Mouse (Mus musculus) cerebellum, adult 2 months (tissue): Measurements from ENCODE around the gene Nr2c2. TPM values are rescaled to one million over a fixed set of nuclear protein-coding genes. Genes with fewer than 3 reads are reported as not detected.

ENCODE experiments used
- DNase-seq, 2 experiments: peaks; one replicate each; pipeline ENCODE4 v3.0.0; 2021
- H3K27ac ChIP-seq: fragments of 200-500 bp; 2 replicates; pipeline ENCODE4 v1.5.1; 2012; ENCODE audit warnings: low read length, control low read depth, inconsistent platforms; ENCODE audit not compliant: insufficient read depth
- H3K27me3 ChIP-seq: fragments of 200-500 bp; 2 replicates; pipeline ENCODE4 v1.6.1; 2012; ENCODE audit warnings: inconsistent platforms, mild to moderate bottlenecking, low read length, moderate library complexity; ENCODE audit not compliant: control insufficient read depth, insufficient read depth
- H3K4me1 ChIP-seq: fragments of 200-500 bp; 2 replicates; pipeline ENCODE4 v1.6.1; 2011; ENCODE audit warnings: low read length; ENCODE audit not compliant: control insufficient read depth, insufficient read depth
- H3K4me3 ChIP-seq: fragments of 200-500 bp; replicated peaks from 2 replicates; pipeline ENCODE3; 2011; ENCODE audit warnings: mild to moderate bottlenecking, low read depth, low read length, control low read depth; ENCODE audit not compliant: insufficient read depth
- CTCF ChIP-seq: fragments of 200-500 bp; IDR thresholded peaks from 2 replicates; pipeline ENCODE4 v1.5.1; 2011; ENCODE audit warnings: low read depth, mild to moderate bottlenecking, control low read depth, low read length, moderate library complexity, borderline replicate concordance; ENCODE audit not compliant: insufficient read depth
- POLR2A ChIP-seq: fragments of 200-500 bp; IDR thresholded peaks from 2 replicates; pipeline ENCODE4 v1.6.1; 2011; ENCODE audit warnings: low read length, control low read depth, borderline replicate concordance; ENCODE audit not compliant: insufficient read depth
- WGBS: fragments of 180-500 bp; shearing (Covaris S2); methylation state at CpG from one replicate; pipeline ENCODE4 v1.1.7; 2018; 5-methylcytosine and 5-hydroxymethylcytosine counted together
- polyA plus RNA-seq: library from polyadenylated mRNA; depleted of rRNA; stranded (reverse); fragments of >200 nt; gene quantifications from 2 replicates; pipeline ENCODE4 v1.2.3, GENCODE M21; 2012

The Nr2c2 gene
- polyA plus RNA-seq, 1 experiment: 36.6 TPM

- peak within 1 kb of the TSS; percentile 71 for H3K27ac ChIP-seq
These were observed 92.5 kb downstream of the Nr2c2 start, which contains the start of gene Mrps25 for GRCm38 (mm10) chr6:92183621-92184131. TSS of gene Mrps25 (minus strand) at chr6:92184033.

GRCm38 (mm10) chr6:92184178-92184577 is 93.0 kb downstream of the Nr2c2 start:
- 2% methylated on average over 10 of the region's 10 CpGs for WGBS
- Histone ChIP-seq H3K27me3 (no peaks in the 10 kb centered on the region), H3K27ac (peak overlapping the region; percentile 71; the same call in 1 of the 2 replicates), H3K4me3 (peak overlapping the region; percentile 96), H3K4me1 (no peaks in the 10 kb centered on the region)
- peak in 1 of 2 experiments; percentile 20 for DNase-seq
- TF ChIP-seq POLR2A: no peak
- TF ChIP-seq CTCF: peak; percentile 27; the same call in 1 of the 2 replicates

More at GRCm38 (mm10) chr6:92183621-92184131, 92.5 kb downstream of the Nr2c2 start, which contains the start of gene Mrps25:
- no peaks in the 10 kb centered on the region for H3K4me1 ChIP-seq
- peak within 1 kb of the TSS; percentile 96 for H3K4me3 ChIP-seq
- TF ChIP-seq POLR2A: peak; percentile 97
- TF ChIP-seq CTCF: no peak
- no peaks in the 10 kb centered on the region for H3K27me3 ChIP-seq
- DNase-seq: peak; percentile 80
- WGBS: under 1% methylated on average over 42 of the region's 42 CpGs

- 94% methylated on average over 8 of the region's 8 CpGs for WGBS
- Histone ChIP-seq H3K27ac (no peak overlapping the region), H3K27me3 (no peaks in the 10 kb centered on the region), H3K4me3 (no peak overlapping the region), H3K4me1 (no peaks in the 10 kb centered on the region)
- no peak for DNase-seq
- TF ChIP-seq CTCF (no peak), POLR2A (no peak)
These were observed 108.2 kb downstream of the Nr2c2 start for GRCm38 (mm10) chr6:92199414-92199813.

GRCm38 (mm10) chr6:92214055-92214772 is 123.0 kb downstream of the Nr2c2 start:
- H3K4me3 ChIP-seq: peak overlapping the region; percentile 66
- H3K27me3 ChIP-seq: no peaks in the 10 kb centered on the region
- no peaks in the 10 kb centered on the region for H3K4me1 ChIP-seq
- TF ChIP-seq POLR2A (no peak), CTCF (no peak)
- peak overlapping the region; percentile 41 for H3K27ac ChIP-seq
- DNase-seq: no peak
- WGBS: under 1% methylated on average over 48 of the region's 48 CpGs

DNA sequence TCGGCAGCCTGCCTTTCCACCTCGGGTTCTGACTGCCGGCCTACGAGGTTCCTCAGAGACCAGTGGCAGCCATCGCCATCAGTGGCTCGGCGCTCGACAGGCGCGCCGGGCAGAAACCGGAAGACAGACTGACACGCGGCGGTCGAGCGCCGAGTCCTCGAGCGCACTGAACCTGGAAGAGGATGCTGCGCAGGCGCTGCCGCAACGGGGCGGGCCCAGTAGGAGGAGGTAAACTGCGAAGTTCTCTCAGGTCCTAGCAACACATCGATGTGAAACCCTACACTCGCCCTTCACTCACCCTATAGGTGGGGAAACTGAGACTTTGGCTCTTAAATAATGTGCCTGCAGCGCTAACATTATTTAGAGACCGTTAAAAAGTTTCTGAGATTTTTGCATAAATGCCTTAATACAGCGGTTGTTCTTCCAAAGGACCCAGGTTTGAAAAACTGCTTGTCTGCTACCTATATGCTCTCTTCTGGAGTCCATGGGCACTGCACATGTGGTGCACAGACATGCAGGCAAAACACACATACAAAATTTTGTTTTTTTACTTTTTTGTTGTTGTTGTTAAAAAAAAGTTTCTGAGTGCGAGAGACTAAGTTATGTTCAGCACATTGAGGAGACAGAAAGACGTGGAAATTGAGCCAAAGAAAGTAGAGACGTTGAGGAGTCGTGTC is 123.7 kb downstream of the Nr2c2 start, which contains the start of gene Rbsn:
TSS of gene Rbsn (minus strand) at position 153 of the 677 bp plus-strand sequence.
- TF ChIP-seq POLR2A: peak; percentile 77
- no peak for TF ChIP-seq CTCF
- H3K4me1 ChIP-seq: no peaks in the 10 kb centered on the region
- peak; percentile 90 to 93 for DNase-seq
- H3K27me3 ChIP-seq: no peaks in the 10 kb centered on the region
- peak within 1 kb of the TSS; percentile 41 for H3K27ac ChIP-seq
- WGBS: 8% methylated on average over 35 of the region's 35 CpGs
- H3K4me3 ChIP-seq: peak within 1 kb of the TSS; percentile 66

GRCm38 (mm10) chr6:92219445-92219844 is 128.3 kb downstream of the Nr2c2 start:
- no peak for DNase-seq
- H3K4me1 ChIP-seq: no peaks in the 10 kb centered on the region
- WGBS: 36% methylated on average over 3 of the region's 3 CpGs

GRCm38 (mm10) chr6:92221604-92222003 is 130.4 kb downstream of the Nr2c2 start:
- WGBS: 83% methylated on average over 6 of the region's 6 CpGs

More at GRCm38 (mm10) chr6:92219445-92219844, 128.3 kb downstream of the Nr2c2 start:
- TF ChIP-seq CTCF: peak; percentile 25; the same call in 1 of the 2 replicates
- TF ChIP-seq POLR2A: no peak
- Histone ChIP-seq H3K4me3 (no peak overlapping the region), H3K27me3 (no peaks in the 10 kb centered on the region; the same call in 1 of the 2 replicates), H3K27ac (no peak overlapping the region)

More at GRCm38 (mm10) chr6:92221604-92222003, 130.4 kb downstream of the Nr2c2 start:
- Histone ChIP-seq H3K27me3 (no peaks in the 10 kb centered on the region; the same call in 1 of the 2 replicates), H3K4me1 (no peaks in the 10 kb centered on the region), H3K27ac (no peak overlapping the region), H3K4me3 (no peak overlapping the region)
- no peak for TF ChIP-seq POLR2A
- TF ChIP-seq CTCF: no peak
- DNase-seq: no peak
